Mouse (Mus musculus) bone marrow macrophage, adult 2 months (primary cell): ENCODE measurements at regions not wholly inside any gene's neighbourhood (a gene's known extent, or its start where the extent isn't known, plus 50 kb on each side); places are given as distances from the start of the nearest gene placed in this dataset.

Source experiments
- CTCF ChIP-seq: IDR thresholded peaks from 2 replicates; pipeline ENCODE4 v1.5.1; 2012; ENCODE audit warnings: low read depth, mild to moderate bottlenecking, low read length, moderate library complexity
- POLR2A ChIP-seq: IDR thresholded peaks from 2 replicates; pipeline ENCODE4 v1.6.1; 2012; ENCODE audit warnings: mild to moderate bottlenecking, low read depth, low read length, borderline replicate concordance

- TF ChIP-seq CTCF (no peak), POLR2A (no peak)
Observed at GRCm38 (mm10) chr10:37484311-37485023, 345.7 kb upstream of the Marcks start.
